In genomic region chr3:37907432-37908088, GRCm38 (mm10) we compare ENCODE assay signal across 9 mouse cellular contexts.
DNase-seq lines count a peak whose midpoint lies in the region; ATAC-seq and TF ChIP-seq lines count a peak whose summit lies in the region.
"Had no signal": no experiment of that assay in that cellular context is flagged by ENCODE, and none has a peak within 500 bp of the region (broad histone marks: within the 10 kb centered on the region; RNA-seq: fewer than 3 reads in every experiment).

No protein-coding gene starts in this region.

- H3K27me3 ChIP-seq in midbrain, embryonic 10.5 days (ENCODE audit: low read depth, poor library complexity, severe bottlenecking) = no peaks in the 10 kb centered on the region
- no peaks in the 10 kb centered on the region for H3K27me3 ChIP-seq in midbrain, embryonic 14.5 days (ENCODE audit: control insufficient read depth, insufficient read depth, low read length)
- H3K27me3 ChIP-seq in heart, embryonic 11.5 days (ENCODE audit: control insufficient read depth, insufficient read depth, low read length) = no peaks in the 10 kb centered on the region
- no peaks in the 10 kb centered on the region for H3K27me3 ChIP-seq in midbrain, postnatal 0 days (ENCODE audit: insufficient read depth, low read length)
- H3K27me3 ChIP-seq: CH12.LX had no signal

- TF ChIP-seq CTCF in midbrain, postnatal 0 days (IDR thresholded peaks at IDR 0.05) = no peak

- no peak overlapping the region for H3K4me3 ChIP-seq in midbrain, embryonic 10.5 days
- no peak overlapping the region for H3K4me3 ChIP-seq in midbrain, embryonic 14.5 days (replicated peaks; ENCODE audit: low read depth, low read length)
- no peak overlapping the region for H3K4me3 ChIP-seq in heart, embryonic 11.5 days (ENCODE audit: low read depth, low read length)
- H3K4me3 ChIP-seq in midbrain, postnatal 0 days (ENCODE audit: low read depth, low read length) = no peak overlapping the region

- 0 out of 2 replicates have a peak, but pooled peaks cover 8% of the 10 kb centered on the region for H3K9me3 ChIP-seq in midbrain, embryonic 10.5 days (replicated peaks)
- H3K9me3 ChIP-seq in midbrain, embryonic 14.5 days (ENCODE audit: control insufficient read depth, low read length) = no peaks in the 10 kb centered on the region
- no peaks in the 10 kb centered on the region for H3K9me3 ChIP-seq in heart, embryonic 11.5 days (replicated peaks; ENCODE audit: control insufficient read depth, low read length)
- H3K9me3 ChIP-seq in midbrain, postnatal 0 days (ENCODE audit: low read length) = no peaks in the 10 kb centered on the region

- peak; percentile 22 for DNase-seq in midbrain, embryonic 10.5 days (ENCODE audit: low spot score)
- no peak for DNase-seq in midbrain, embryonic 14.5 days
- peak; percentile 84 for DNase-seq in kidney, postnatal 10 days
- DNase-seq in lung, postnatal 14 days = peak; percentile 67
- DNase-seq in yolk sac, embryonic 10.5 days (ENCODE audit: low spot score) = peak; percentile 94
- DNase-seq in midbrain, postnatal 0 days (ENCODE audit: low spot score) = no peak

- no peaks in the 10 kb centered on the region for H3K36me3 ChIP-seq in midbrain, embryonic 10.5 days
- no peaks in the 10 kb centered on the region for H3K36me3 ChIP-seq in midbrain, embryonic 14.5 days (ENCODE audit: control insufficient read depth, insufficient read depth, low read length)
- no peaks in the 10 kb centered on the region for H3K36me3 ChIP-seq in heart, embryonic 11.5 days (ENCODE audit: control insufficient read depth, insufficient read depth, low read length)
- no peaks in the 10 kb centered on the region for H3K36me3 ChIP-seq in midbrain, postnatal 0 days (ENCODE audit: insufficient read depth, low read length)

- no peak for ATAC-seq in midbrain, embryonic 14.5 days (ENCODE audit: low FRiP score, low TSS enrichment)
- no peak for ATAC-seq in heart, embryonic 11.5 days (replicated peaks; ENCODE audit: insufficient number of reproducible peaks, low FRiP score, low TSS enrichment)
- ATAC-seq in monocyte, adult 5-6 weeks (replicated peaks; ENCODE audit: insufficient number of reproducible peaks, low FRiP score, low TSS enrichment, poor library complexity, severe bottlenecking) = no peak
- ATAC-seq in midbrain, postnatal 0 days (ENCODE audit: low FRiP score) = no peak

- no peak overlapping the region for H3K4me2 ChIP-seq in midbrain, embryonic 14.5 days (ENCODE audit: low read length)
- H3K4me2 ChIP-seq in heart, embryonic 11.5 days = peak overlapping the region; percentile 12; the same call in 1 of the 2 replicates
- no peak overlapping the region for H3K4me2 ChIP-seq in midbrain, postnatal 0 days (ENCODE audit: low read depth, low read length, poor library complexity, severe bottlenecking)

- WGBS in midbrain, embryonic 10.5 days = 56% methylated on average over 14 of the region's 14 CpGs
- WGBS in midbrain, embryonic 14.5 days = 64% methylated on average over 14 of the region's 14 CpGs
- 16% methylated on average over 14 of the region's 14 CpGs for WGBS in heart, embryonic 11.5 days (ENCODE audit: insufficient replicate concordance)
- 62% methylated on average over 14 of the region's 14 CpGs for WGBS in midbrain, postnatal 0 days

- H3K4me1 ChIP-seq in midbrain, embryonic 10.5 days = peaks cover 18% of the 10 kb centered on the region
- no peaks in the 10 kb centered on the region for H3K4me1 ChIP-seq in midbrain, embryonic 14.5 days (ENCODE audit: control insufficient read depth, insufficient read depth, low read length)
- H3K4me1 ChIP-seq in heart, embryonic 11.5 days (ENCODE audit: control insufficient read depth, insufficient read depth, low read length) = peaks cover 19% of the 10 kb centered on the region
- H3K4me1 ChIP-seq in midbrain, postnatal 0 days (ENCODE audit: insufficient read depth, low read length) = no peaks in the 10 kb centered on the region

- no peak overlapping the region for H3K9ac ChIP-seq in midbrain, embryonic 14.5 days (replicated peaks; ENCODE audit: low read length)
- H3K9ac ChIP-seq in heart, embryonic 11.5 days (ENCODE audit: low read depth, low read length) = no peak overlapping the region
- no peak overlapping the region for H3K9ac ChIP-seq in midbrain, postnatal 0 days (replicated peaks; ENCODE audit: low read length, poor library complexity, severe bottlenecking)

- peak overlapping the region; percentile 69 for H3K27ac ChIP-seq in midbrain, embryonic 10.5 days (replicated peaks)
- no peak overlapping the region for H3K27ac ChIP-seq in midbrain, embryonic 14.5 days (replicated peaks; ENCODE audit: low read depth, low read length)
- H3K27ac ChIP-seq in heart, embryonic 11.5 days (ENCODE audit: low read depth, low read length) = no peak overlapping the region
- no peak overlapping the region for H3K27ac ChIP-seq in midbrain, postnatal 0 days (ENCODE audit: low read depth, low read length)

Comparison
In these comparisons a context has a peak if more than half of its experiments do, and no peak if none do; other contexts are left out.
1. DNase-seq: peak in midbrain, embryonic 10.5 days (single experiment), kidney, postnatal 10 days (single experiment), lung, postnatal 14 days (single experiment) and yolk sac, embryonic 10.5 days (single experiment); none in midbrain, embryonic 14.5 days (single experiment) and midbrain, postnatal 0 days (single experiment).